Mouse (Mus musculus): ENCODE data around the gene Fbxo3.
"Not testable (repeated sequence)": the region's sequence is repeated elsewhere in the genome, so short reads cannot be mapped to it uniquely, and the experiment has no call there.

Fbxo3 gene

GRCm38 (mm10) chr2:104096256-104096655 lies 68.7 kb downstream of the Fbxo3 start:
- DNase-seq (ENCODE audit: low read depth, low spot score) = no peak

GRCm38 (mm10) chr2:104096796-104097195 lies 69.3 kb downstream of the Fbxo3 start:
- DNase-seq (ENCODE audit: low read depth, low spot score) = not testable (repeated sequence)

GRCm38 (mm10) chr2:104097396-104097795 lies 69.9 kb downstream of the Fbxo3 start:
- not testable (repeated sequence) for DNase-seq (ENCODE audit: low read depth, low spot score)

- DNase-seq (ENCODE audit: low read depth, low spot score) = no peak
These were observed 71.2 kb downstream of the Fbxo3 start for GRCm38 (mm10) chr2:104098529-104099230.

- DNase-seq (ENCODE audit: low read depth, low spot score) = no peak
These were observed 71.7 kb downstream of the Fbxo3 start for GRCm38 (mm10) chr2:104099231-104099585.

- no peak for DNase-seq (ENCODE audit: low read depth, low spot score)
These were observed 72.4 kb downstream of the Fbxo3 start for GRCm38 (mm10) chr2:104099946-104100345.

GRCm38 (mm10) chr2:104104800-104105199 lies 77.3 kb downstream of the Fbxo3 start:
- no peak for DNase-seq (ENCODE audit: low read depth, low spot score)

- DNase-seq (ENCODE audit: low read depth, low spot score) = not testable (repeated sequence)
These were observed 81.5 kb downstream of the Fbxo3 start for GRCm38 (mm10) chr2:104109021-104109420.

- DNase-seq (ENCODE audit: low read depth, low spot score) = no peak
These were observed 82.0 kb downstream of the Fbxo3 start for GRCm38 (mm10) chr2:104109528-104109927.

GRCm38 (mm10) chr2:104110031-104110430 lies 82.5 kb downstream of the Fbxo3 start:
- no peak for DNase-seq (ENCODE audit: low read depth, low spot score)

- not testable (repeated sequence) for DNase-seq (ENCODE audit: low read depth, low spot score)
These were observed 83.8 kb downstream of the Fbxo3 start for GRCm38 (mm10) chr2:104111170-104111797.
